Mouse (Mus musculus) granulocyte monocyte progenitor cell, adult 5-6 weeks (primary cell): ENCODE measurements at regions not wholly inside any gene's neighbourhood (a gene's known extent, or its start where the extent isn't known, plus 50 kb on each side); places are given as distances from the start of the nearest gene placed in this dataset.

Experiments used
- ATAC-seq: replicated peaks from 2 replicates; pipeline ENCODE4 v1.8.0; 2016; ENCODE audit warnings: mild to moderate bottlenecking, moderate TSS enrichment, inconsistent platforms; ENCODE audit not compliant: poor library complexity, severe bottlenecking

- no peak for ATAC-seq
Observed at GRCm38 (mm10) chr13:99847531-99847930, 53.4 kb downstream of the Cartpt start.

- no peak for ATAC-seq
Observed at GRCm38 (mm10) chr13:99842626-99843025, 58.3 kb downstream of the Cartpt start.

- no peak for ATAC-seq
Observed at GRCm38 (mm10) chr13:99839446-99839845, 61.4 kb downstream of the Cartpt start.

GRCm38 (mm10) chr13:99837772-99838425 is 63.0 kb downstream of the Cartpt start:
- ATAC-seq: 0 out of 2 replicates have a peak, but pooled peaks have one; percentile 27

GRCm38 (mm10) chr13:99837180-99837579 is 63.7 kb downstream of the Cartpt start:
- no peak for ATAC-seq

- no peak for ATAC-seq
Observed at GRCm38 (mm10) chr13:99836586-99836985, 64.3 kb downstream of the Cartpt start.

GRCm38 (mm10) chr13:99835518-99835917 is 65.4 kb downstream of the Cartpt start:
- no peak for ATAC-seq

- ATAC-seq: no peak
Observed at GRCm38 (mm10) chr13:99830080-99830724, 70.7 kb downstream of the Cartpt start.

GRCm38 (mm10) chr13:99827573-99827972 is 73.3 kb downstream of the Cartpt start:
- no peak for ATAC-seq

- no peak for ATAC-seq
Observed at GRCm38 (mm10) chr13:99824625-99825024, 76.3 kb downstream of the Cartpt start.

GRCm38 (mm10) chr13:99816666-99817065 is 84.2 kb downstream of the Cartpt start:
- no peak for ATAC-seq

- no peak for ATAC-seq
Observed at GRCm38 (mm10) chr13:99815786-99816185, 85.1 kb downstream of the Cartpt start.

- no peak for ATAC-seq
Observed at GRCm38 (mm10) chr13:99814801-99815200, 86.1 kb downstream of the Cartpt start.

GRCm38 (mm10) chr13:99814033-99814556 is 86.8 kb downstream of the Cartpt start:
- ATAC-seq: no peak

- ATAC-seq: no peak
Observed at GRCm38 (mm10) chr13:99794448-99794847, 106.4 kb downstream of the Cartpt start.

- no peak for ATAC-seq
Observed at GRCm38 (mm10) chr13:99793786-99794435, 107.0 kb downstream of the Cartpt start.

- no peak for ATAC-seq
Observed at GRCm38 (mm10) chr13:99793001-99793400, 107.9 kb downstream of the Cartpt start.

- ATAC-seq: no peak
Observed at GRCm38 (mm10) chr13:99790951-99791350, 109.9 kb downstream of the Cartpt start.

- no peak for ATAC-seq
Observed at GRCm38 (mm10) chr13:99787760-99788159, 113.1 kb downstream of the Cartpt start.

GRCm38 (mm10) chr13:99785427-99785826 is 115.5 kb downstream of the Cartpt start:
- ATAC-seq: no peak

GRCm38 (mm10) chr13:99784314-99784713 is 116.6 kb downstream of the Cartpt start:
- ATAC-seq: no peak
